Comparison of ENCODE assay signal across 9 mouse cellular contexts in the genomic region with DNA sequence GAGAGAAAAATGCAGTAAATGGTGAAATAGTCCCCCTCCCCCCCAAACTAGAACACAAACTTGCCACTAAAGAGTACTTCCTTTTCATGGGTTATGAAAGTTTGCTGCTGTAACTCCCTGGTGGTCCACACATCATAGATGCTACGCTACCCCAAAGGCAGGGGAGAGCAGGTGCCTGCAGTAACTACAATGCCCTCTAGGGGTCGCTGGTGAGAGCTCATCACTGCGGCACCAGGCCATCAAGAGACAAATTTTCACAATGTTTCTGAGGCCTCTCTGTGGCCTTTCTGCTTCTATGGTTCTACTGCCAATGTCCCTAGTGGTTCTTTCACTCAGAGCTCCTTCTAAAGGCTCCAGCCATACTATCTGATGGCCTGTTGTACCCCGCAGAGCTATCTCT. TPM values are rescaled to one million over a fixed set of nuclear protein-coding genes. Genes with fewer than 3 reads are reported as not detected.
DNase-seq lines count a peak whose midpoint lies in the region; ATAC-seq and TF ChIP-seq lines count a peak whose summit lies in the region.
"Had no signal": no experiment of that assay in that cellular context is flagged by ENCODE, and none has a peak within 500 bp of the region (broad histone marks: within the 10 kb centered on the region; RNA-seq: fewer than 3 reads in every experiment).

No protein-coding gene starts in this region.

- DNase-seq in kidney, adult 2 months, result peak; percentile 14
- peak; percentile 41 for DNase-seq in 416B (ENCODE audit: low read depth)
- peak; percentile 10 to 18 for DNase-seq in CD8-positive naive resting alpha-beta T cell, adult 2 months (ENCODE audit: low read depth in 2 of 2, low spot score in 2 of 2)
- peak; percentile 30 for DNase-seq in cerebellum, adult 9-11 months
- peak; percentile 20 for DNase-seq in lung, postnatal 0 days (ENCODE audit: low spot score)
- no peak for DNase-seq in urinary bladder, adult 18-20 months (ENCODE audit: low spot score in 2 of 2)
- no peak for DNase-seq in urinary bladder, postnatal 4 days (ENCODE audit: low spot score in 2 of 2)

- no peak overlapping the region for H3K27ac ChIP-seq in kidney, adult 2 months (ENCODE audit: insufficient read depth, low read depth, low read length)
- H3K27ac ChIP-seq in kidney, embryonic 15.5 days, result no peak overlapping the region
- H3K27ac ChIP-seq in lung, postnatal 0 days (ENCODE audit: low read length), result no peak overlapping the region
- H3K27ac ChIP-seq: limb, embryonic 15.5 days had no signal

- no peak overlapping the region for H3K4me3 ChIP-seq in kidney, adult 2 months (ENCODE audit: insufficient read depth, low read depth, low read length)
- no peak overlapping the region for H3K4me3 ChIP-seq in kidney, embryonic 15.5 days (replicated peaks)
- H3K4me3 ChIP-seq in lung, postnatal 0 days (ENCODE audit: low read depth, low read length), result no peak overlapping the region
- H3K4me3 ChIP-seq: limb, embryonic 15.5 days had no signal

- no peak overlapping the region for H3K9ac ChIP-seq in kidney, embryonic 15.5 days
- no peak overlapping the region for H3K9ac ChIP-seq in lung, postnatal 0 days (replicated peaks; ENCODE audit: low read depth)
- H3K9ac ChIP-seq: limb, embryonic 15.5 days had no signal

- no peaks in the 10 kb centered on the region for H3K9me3 ChIP-seq in kidney, embryonic 15.5 days (replicated peaks)
- H3K9me3 ChIP-seq in lung, postnatal 0 days (ENCODE audit: low read length), result no peaks in the 10 kb centered on the region
- H3K9me3 ChIP-seq: limb, embryonic 15.5 days had no signal

- no peaks in the 10 kb centered on the region for H3K4me1 ChIP-seq in kidney, adult 2 months (ENCODE audit: control insufficient read depth, insufficient read depth, low read length)
- H3K4me1 ChIP-seq in kidney, embryonic 15.5 days, result peaks cover 38% of the 10 kb centered on the region
- H3K4me1 ChIP-seq in lung, postnatal 0 days (ENCODE audit: insufficient read depth, low read depth, low read length), result peaks cover 3% of the 10 kb centered on the region; the same call in 1 of the 2 replicates

- no peak overlapping the region for H3K4me2 ChIP-seq in kidney, embryonic 15.5 days
- H3K4me2 ChIP-seq in lung, postnatal 0 days (replicated peaks; ENCODE audit: low read depth, low read length), result no peak overlapping the region
- H3K4me2 ChIP-seq: limb, embryonic 15.5 days had no signal

- H3K27me3 ChIP-seq in kidney, adult 2 months (replicated peaks; ENCODE audit: control insufficient read depth, insufficient read depth, low read length), result no peaks in the 10 kb centered on the region
- H3K27me3 ChIP-seq in kidney, embryonic 15.5 days, result 0 out of 2 replicates have a peak, but pooled peaks cover 8% of the 10 kb centered on the region
- no peaks in the 10 kb centered on the region for H3K27me3 ChIP-seq in lung, postnatal 0 days (replicated peaks; ENCODE audit: insufficient read depth, low read length)

- H3K36me3 ChIP-seq in kidney, adult 2 months (ENCODE audit: control insufficient read depth, insufficient read depth, low read length), result no peaks in the 10 kb centered on the region
- H3K36me3 ChIP-seq in kidney, embryonic 15.5 days, result no peaks in the 10 kb centered on the region
- no peaks in the 10 kb centered on the region for H3K36me3 ChIP-seq in lung, postnatal 0 days (ENCODE audit: insufficient read depth, low read length)
- H3K36me3 ChIP-seq: limb, embryonic 15.5 days had no signal

- TF ChIP-seq POLR2A in kidney, adult 2 months (IDR thresholded peaks at IDR 0.05; ENCODE audit: low read depth, low read length), result no peak

- no peak for ATAC-seq in kidney, embryonic 15.5 days (replicated peaks; ENCODE audit: low FRiP score)
- no peak for ATAC-seq in lung, postnatal 0 days

- peak; percentile 69 for TF ChIP-seq CTCF in kidney, adult 2 months (conservative IDR thresholded peaks at IDR 0.05; ENCODE audit: insufficient read depth, insufficient read length, low read depth, low read length)
- TF ChIP-seq CTCF in lung, postnatal 0 days (IDR thresholded peaks at IDR 0.05), result peak; percentile 80

- no peak for TF ChIP-seq EP300 in lung, postnatal 0 days (IDR thresholded peaks at IDR 0.05)

- whole genome bisulfite sequencing in kidney, adult 2 months, result 51% methylated on average over 4 of the region's 4 CpGs
- WGBS in kidney, embryonic 15.5 days, result 35% methylated on average over 4 of the region's 4 CpGs
- 35% methylated on average over 4 of the region's 4 CpGs for WGBS in lung, postnatal 0 days

RNA-seq across cellular contexts. Expression of gene Arhgap8, which starts 38.6 kb away (rescaled TPM):
- polyA plus RNA-seq in kidney, adult 2 months (2012; rRNA removed), result 4.7 and 5.3 TPM in 2 replicates
- polyA plus RNA-seq in kidney, embryonic 15.5 days (2015; fragmentation: Nextera tagmentation; extraction: Ambion mirVana), result 7.9 and 10.3 TPM in 2 replicates
- polyA plus RNA-seq in lung, postnatal 0 days (2015; fragmentation: Nextera tagmentation; extraction: Ambion mirVana), result 15.9 and 19.4 TPM in 2 replicates

Comparison
In these comparisons a context has a peak if more than half of its experiments do, and no peak if none do; other contexts are left out.
1. DNase-seq: peak in kidney, adult 2 months (single experiment), 416B (single experiment), CD8-positive naive resting alpha-beta T cell, adult 2 months (2 of 2), cerebellum, adult 9-11 months (single experiment) and lung, postnatal 0 days (single experiment); none in urinary bladder, adult 18-20 months (0 of 2) and urinary bladder, postnatal 4 days (0 of 2).